Mouse (Mus musculus): ENCODE results near the gene Tarsl2.

Tarsl2 gene

DNA sequence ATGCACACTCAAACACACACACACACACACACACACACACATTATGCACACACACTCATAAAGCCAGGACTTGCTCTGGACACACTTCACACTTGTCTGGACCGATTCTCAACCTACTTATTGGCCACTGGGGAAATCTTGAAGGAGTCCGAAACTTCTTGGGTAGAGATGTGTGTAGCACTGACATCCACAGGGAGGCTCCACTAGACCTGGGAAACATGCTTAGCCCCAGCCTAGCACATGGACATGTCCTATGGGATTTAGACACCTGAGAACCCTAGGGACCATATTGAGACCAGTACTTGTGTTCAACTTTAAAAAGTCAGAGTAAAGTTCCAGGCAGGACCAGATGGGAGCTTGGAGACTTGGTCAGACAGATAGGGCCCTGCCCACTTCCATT is 89.3 kb downstream of the Tarsl2 start:
- DNase-seq (ENCODE audit: extremely low read depth, insufficient read length, low spot score): no peak

DNA sequence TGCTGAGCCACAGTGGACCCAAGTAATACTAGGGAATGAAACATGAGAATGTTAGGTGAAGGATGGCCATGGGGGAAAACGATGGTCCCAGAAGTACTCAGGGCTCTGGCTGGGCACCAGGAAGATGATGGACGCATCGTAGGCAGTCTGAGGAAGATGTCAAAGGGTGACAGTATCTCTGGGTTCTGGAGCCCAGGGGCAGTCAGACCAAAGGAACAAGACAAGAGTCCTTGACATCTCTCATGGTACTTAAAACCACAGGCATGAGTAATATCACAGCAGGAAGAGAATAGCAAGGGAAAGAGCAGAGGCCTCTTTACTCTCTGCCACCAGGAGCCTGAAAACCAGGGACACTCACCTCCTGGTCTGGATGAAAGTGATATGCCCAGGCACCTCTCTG is 90.6 kb downstream of the Tarsl2 start:
- DNase-seq (ENCODE audit: extremely low read depth, insufficient read length, low spot score): no peak

DNA sequence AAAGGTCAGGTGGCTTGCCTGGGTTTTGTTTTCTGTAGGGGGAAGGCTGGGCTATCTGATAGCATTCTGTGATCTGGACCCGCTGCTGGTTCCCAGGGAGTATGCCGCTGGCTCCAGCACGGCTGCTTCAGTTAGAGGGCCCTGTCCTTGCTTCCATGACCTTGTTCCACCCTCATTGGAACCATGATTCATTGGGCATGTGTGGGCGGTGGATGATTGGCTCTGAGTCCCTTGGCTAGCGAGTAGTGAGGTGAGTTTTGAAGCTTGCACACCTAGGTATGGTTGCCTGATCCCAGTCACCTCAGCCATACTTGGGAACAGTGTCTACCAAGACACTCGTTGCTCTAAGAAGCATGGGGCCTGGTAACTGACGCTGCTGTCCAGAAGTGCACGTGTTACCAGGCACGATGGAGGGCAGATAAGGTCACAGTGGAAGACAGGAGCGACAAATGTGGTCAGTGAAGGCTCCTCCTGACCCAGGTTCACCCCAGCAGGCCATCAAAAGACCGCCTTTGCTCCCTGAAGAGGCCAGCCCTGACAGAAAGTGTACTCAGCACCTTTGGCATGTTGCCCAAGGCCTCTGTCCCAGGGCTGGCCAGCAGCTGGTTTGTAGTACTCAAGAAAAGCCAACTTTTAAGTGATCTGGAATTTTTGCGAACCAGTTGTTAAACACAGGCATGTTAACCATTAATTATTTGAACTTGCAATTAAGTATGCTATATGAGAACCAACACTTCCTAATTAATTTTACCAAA is 92.8 kb downstream of the Tarsl2 start:
- peak; percentile 39 for DNase-seq (ENCODE audit: extremely low read depth, insufficient read length, low spot score)
